Mouse (Mus musculus) layer of hippocampus, postnatal 10 days (tissue): Measurements from ENCODE around the gene Lrrc75a. TPM values are rescaled to one million over a fixed set of nuclear protein-coding genes. Genes with fewer than 3 reads are reported as not detected.

ENCODE experiments used
- DNase-seq, 2 experiments: peaks; one replicate each; pipeline ENCODE4 v3.0.0; 2021; ENCODE audit warnings: low spot score in 2 of 2
- total RNA-seq, 2 experiments: library from RNA; stranded (reverse); gene quantifications; 2 replicates each; pipeline ENCODE4 v1.2.3; 2021

Gene Lrrc75a
- total RNA-seq, 2 experiments from 2014 or later: 10.7 to 11.3 TPM

GRCm38 (mm10) chr11:62645732-62646494 lies 2.4 kb downstream of the Lrrc75a start:
- peak; percentile 51 to 66 for DNase-seq

- DNase-seq: no peak
Measured at GRCm38 (mm10) chr11:62645337-62645675, 3.0 kb downstream of the Lrrc75a start.

DNA sequence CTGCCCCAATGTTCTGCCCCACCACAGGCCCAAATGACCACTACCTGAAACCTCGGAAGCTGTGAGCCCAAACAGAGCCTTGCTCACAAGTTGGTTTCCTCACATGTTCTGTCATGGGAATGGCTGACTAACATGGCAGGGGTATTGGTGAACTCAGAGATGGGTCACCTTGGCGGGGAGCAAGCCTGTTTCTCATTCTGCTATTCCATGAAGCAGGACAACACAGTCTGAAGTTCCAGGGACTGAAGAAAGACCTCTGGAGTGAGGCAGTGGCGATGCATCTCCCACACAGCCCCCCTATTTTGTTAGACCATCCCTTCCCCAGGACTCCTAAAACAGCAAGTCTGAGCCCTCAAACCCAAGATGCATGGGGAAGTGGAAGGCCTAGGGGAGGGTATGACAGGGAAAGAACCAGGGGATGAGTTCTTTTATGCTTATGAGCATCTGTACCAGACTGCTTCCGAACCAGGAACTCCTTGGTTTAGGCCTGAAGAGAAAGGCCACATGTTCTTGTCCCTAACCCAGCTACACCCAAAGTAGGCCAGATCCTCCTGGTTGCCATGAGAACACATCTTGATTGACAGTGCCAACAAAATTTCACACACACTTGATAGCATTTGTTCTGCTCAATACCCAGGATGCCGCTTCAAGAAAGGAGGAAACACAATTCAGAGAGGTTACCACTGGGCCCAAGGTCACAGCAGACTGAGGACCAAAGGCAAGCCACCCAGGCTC lies 3.6 kb downstream of the Lrrc75a start:
- DNase-seq: no peak

GRCm38 (mm10) chr11:62643681-62644363 lies 4.5 kb downstream of the Lrrc75a start:
- no peak for DNase-seq

DNA sequence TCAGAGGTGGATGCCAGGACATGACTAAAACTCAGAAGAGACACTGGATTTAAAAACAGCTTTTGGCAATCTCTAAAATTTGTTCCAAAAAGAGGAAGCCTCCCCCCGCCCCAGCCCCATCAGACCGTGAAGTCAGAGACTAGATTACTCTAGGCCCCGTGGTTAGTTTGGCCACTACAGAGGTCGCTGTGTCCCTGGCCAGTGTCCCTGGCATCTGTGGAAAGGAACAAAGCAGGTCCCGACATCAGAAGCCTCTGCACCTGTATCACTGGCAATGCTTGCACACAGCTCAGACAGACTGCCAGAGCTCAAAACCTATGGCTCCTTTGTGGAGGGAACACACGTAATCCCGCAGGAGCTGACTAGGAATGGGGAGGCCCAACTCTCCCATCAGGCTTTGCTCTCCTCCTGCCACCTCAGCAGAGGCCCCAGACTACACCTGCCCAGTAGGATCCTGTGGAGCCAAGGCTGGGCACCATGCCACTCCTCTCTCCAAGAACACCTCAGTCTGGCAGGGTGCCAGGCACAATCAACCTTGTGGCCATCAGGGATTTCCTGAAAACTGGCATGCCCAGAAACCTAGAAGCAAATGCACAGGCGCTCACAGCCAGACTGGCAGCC lies 5.2 kb downstream of the Lrrc75a start:
- peak in 1 of 2 experiments; percentile 41 for DNase-seq

DNA sequence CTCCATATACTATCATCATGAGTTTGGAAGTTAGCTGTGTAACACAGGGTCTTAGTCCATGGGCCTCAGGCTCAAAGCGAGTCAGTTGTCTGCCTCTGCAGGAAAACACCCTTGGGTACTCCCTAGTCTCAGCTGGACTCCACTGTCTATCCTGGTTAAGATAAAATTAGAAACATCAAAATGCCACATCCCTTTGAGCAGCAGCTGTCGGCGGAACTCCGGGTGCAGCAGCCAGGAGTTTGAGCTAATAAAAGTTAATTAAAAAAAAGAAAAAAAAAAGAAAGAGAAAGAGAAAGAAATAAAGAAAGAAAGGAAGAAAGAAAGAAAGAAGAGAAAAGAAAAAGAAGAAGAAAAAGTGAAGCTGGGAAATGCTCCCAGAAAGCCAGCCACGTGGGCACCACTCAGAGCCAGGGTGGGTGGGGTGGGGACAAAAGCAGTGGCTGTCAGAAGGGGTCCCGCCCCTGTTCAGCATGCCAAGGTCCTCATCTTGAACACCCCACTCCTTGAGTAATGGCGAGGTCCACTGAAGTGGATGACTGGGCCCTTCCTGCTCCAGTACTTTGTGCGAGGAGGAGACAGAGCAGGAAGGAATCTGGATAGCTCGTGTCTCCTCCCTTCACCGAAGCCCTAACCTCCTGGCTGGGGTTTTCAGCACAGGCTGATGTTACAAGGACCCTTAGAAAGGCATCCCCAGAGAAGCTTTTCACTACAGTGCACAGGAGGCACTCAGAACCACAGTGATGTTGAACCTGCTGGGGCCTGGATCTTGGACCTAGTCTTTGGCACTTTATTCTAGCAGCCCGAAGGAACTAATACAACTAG lies 6.1 kb downstream of the Lrrc75a start:
- no peak for DNase-seq

- no peak for DNase-seq
Measured at GRCm38 (mm10) chr11:62640378-62640777, 7.9 kb downstream of the Lrrc75a start.

GRCm38 (mm10) chr11:62638402-62638801 lies 9.9 kb downstream of the Lrrc75a start:
- no peak for DNase-seq

- DNase-seq: no peak
Measured at GRCm38 (mm10) chr11:62637806-62638205, 10.5 kb downstream of the Lrrc75a start.

GRCm38 (mm10) chr11:62637401-62637800 lies 10.9 kb downstream of the Lrrc75a start:
- no peak for DNase-seq

GRCm38 (mm10) chr11:62636840-62637221 lies 11.5 kb downstream of the Lrrc75a start:
- no peak for DNase-seq

GRCm38 (mm10) chr11:62636105-62636839 lies 12.1 kb downstream of the Lrrc75a start:
- no peak for DNase-seq

- DNase-seq: no peak
Measured at GRCm38 (mm10) chr11:62635406-62635805, 12.9 kb downstream of the Lrrc75a start.

DNA sequence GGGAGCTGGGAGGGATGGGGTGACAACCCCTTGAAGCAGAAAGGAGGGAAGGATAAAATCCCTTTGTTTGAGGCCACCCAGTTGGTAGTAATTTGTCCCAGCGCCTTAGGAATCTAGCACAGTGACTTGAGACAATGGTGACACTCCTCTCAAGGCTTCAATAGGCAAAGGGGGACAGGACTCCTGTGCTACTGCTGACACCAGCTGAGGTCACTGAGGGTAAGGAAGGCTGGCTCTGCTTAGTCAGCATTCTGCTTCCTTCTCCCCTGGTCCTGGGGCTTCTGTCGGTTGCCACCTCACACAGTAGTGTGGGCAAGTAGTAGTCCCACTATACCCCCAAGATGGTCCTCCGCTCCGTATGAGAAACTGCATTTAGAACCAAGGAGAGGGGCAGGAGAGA lies 17.2 kb downstream of the Lrrc75a start:
- no peak for DNase-seq

DNA sequence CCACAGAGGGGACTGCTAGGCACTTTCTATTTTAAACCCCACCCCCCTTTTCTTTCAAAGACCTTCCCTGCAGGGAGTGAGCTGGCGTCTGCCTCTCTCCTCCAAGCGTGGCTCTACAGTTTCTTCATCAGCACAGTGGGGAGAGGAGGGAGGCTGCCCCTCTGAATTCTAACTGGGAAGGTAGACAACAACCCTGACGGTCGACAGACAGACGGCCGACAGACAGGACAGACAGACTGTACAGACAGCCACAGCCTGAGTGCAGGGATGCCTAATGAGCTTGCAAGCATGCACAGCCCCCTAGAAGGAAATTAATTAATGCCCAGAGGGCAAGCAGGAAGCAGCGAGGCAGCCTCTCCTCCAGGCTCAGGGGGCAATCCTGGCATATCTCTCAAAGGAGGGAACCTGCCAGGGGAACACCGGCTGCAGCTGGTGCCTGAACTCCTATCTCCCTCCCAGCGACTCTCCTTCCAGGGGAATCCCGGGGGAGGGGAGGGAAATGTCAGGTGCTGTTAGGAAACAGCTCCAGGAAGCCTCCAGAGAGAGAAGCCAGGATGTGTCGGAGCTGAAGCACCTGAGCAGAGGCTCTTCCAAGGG lies 18.0 kb downstream of the Lrrc75a start:
- no peak for DNase-seq

- no peak for DNase-seq
Measured at GRCm38 (mm10) chr11:62629352-62630224, 18.7 kb downstream of the Lrrc75a start.

DNA sequence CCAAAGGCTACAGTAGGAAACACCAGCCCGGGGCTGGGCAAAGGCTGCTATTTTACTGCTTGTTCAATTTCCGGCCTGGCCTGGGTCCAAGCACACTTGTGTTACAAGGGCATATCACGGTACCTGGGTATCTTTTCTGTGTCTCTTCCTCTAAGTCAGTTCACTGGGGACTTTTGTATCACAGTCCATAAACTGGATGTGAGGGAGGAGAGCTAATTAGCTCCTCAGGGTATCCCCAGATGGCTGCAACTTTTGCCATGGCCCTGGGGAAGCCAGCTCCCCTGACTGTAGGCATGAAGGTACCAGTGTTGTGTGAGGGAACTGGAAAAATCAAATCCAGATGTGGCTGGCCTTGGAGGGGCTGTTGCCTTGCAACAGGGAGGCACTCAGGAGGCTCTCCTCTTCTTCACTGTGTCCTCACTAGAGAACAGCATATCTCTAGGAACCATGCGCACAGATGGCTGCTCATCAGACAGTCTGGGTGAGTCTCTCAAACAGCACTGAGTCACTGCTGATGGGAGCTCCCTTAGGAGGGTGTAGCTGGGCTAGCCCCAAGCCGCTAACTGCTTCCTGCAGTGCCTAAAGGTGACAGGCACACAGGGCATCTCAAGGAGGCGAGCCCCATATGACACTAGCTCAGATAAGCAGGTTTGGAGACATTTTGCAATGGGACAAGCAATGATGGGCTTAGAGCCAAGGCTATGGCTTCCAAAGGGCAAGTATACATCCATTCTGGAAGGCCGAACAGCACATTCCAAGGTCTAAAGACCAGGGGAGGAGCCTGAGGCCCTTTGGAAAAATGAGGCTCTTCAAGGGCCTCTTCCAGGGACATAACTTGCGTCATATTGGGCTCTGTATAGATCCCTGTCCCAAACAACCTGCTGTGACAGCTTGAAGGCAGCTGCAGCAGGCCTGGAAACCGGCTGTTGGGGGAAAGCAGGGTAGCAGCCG lies 23.7 kb downstream of the Lrrc75a start:
- DNase-seq: peak; percentile 62 to 70

DNA sequence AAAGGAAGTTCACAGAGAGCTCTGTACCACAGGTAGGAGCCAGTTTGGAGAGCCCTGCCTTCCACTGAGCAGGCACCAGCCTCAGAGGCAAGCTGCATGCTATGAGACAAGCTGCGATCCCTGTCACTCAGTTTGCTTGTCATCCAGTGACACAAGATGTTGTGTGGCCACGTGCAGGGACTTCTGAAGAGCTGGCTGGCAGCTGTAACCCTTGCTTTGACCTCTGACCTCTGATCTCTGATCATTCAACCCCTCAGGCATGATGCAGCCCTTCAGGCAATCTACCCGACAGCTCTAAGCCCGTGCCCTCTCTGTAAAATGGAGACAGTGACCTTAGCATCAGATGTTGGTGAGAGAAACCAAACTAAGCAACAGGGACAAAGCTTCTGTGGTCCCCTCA lies 25.5 kb downstream of the Lrrc75a start:
- DNase-seq: no peak
